24 mouse cellular contexts compared by ENCODE assay signal in genomic region chr2:33771388-33771787, GRCm38 (mm10).
DNase-seq lines count a peak whose midpoint lies in the region; ATAC-seq lines count a peak whose summit lies in the region.
"Had no signal": no experiment of that assay in that cellular context is flagged by ENCODE, and none has a peak within 500 bp of the region (broad histone marks: within the 10 kb centered on the region; RNA-seq: fewer than 3 reads in every experiment).

No protein-coding gene starts in this region.

- H3K9ac ChIP-seq in forebrain, embryonic 13.5 days = no peak overlapping the region
- no peak overlapping the region for H3K9ac ChIP-seq in forebrain, embryonic 11.5 days (ENCODE audit: low read length)
- no peak overlapping the region for H3K9ac ChIP-seq in hindbrain, embryonic 12.5 days
- H3K9ac ChIP-seq in forebrain, embryonic 16.5 days (replicated peaks; ENCODE audit: low read depth, low read length) = no peak overlapping the region
- H3K9ac ChIP-seq: embryonic facial prominence, embryonic 13.5 days; hindbrain, embryonic 14.5 days had no signal

- no peak overlapping the region for H3K4me3 ChIP-seq in forebrain, embryonic 13.5 days
- H3K4me3 ChIP-seq in forebrain, embryonic 11.5 days (ENCODE audit: low read depth, low read length) = no peak overlapping the region
- H3K4me3 ChIP-seq in hindbrain, embryonic 12.5 days = no peak overlapping the region
- no peak overlapping the region for H3K4me3 ChIP-seq in hindbrain, embryonic 10.5 days
- H3K4me3 ChIP-seq in forebrain, embryonic 16.5 days (replicated peaks; ENCODE audit: low read length) = no peak overlapping the region
- H3K4me3 ChIP-seq: embryonic facial prominence, embryonic 10.5 days; embryonic facial prominence, embryonic 13.5 days; erythroblast, embryonic 14.5 days; gastrocnemius, adult 2 months had no signal

- 44% methylated on average over 10 of the region's 10 CpGs for WGBS in forebrain, embryonic 13.5 days
- WGBS in forebrain, embryonic 11.5 days = 66% methylated on average over 10 of the region's 10 CpGs
- 70% methylated on average over 10 of the region's 10 CpGs for WGBS in hindbrain, embryonic 12.5 days
- 80% methylated on average over 10 of the region's 10 CpGs for WGBS in hindbrain, embryonic 10.5 days
- 26% methylated on average over 10 of the region's 10 CpGs for WGBS in forebrain, embryonic 16.5 days

- H3K4me1 ChIP-seq in forebrain, embryonic 13.5 days = peaks cover 41% of the 10 kb centered on the region
- H3K4me1 ChIP-seq in forebrain, embryonic 11.5 days (replicated peaks; ENCODE audit: control insufficient read depth, insufficient read depth, low read length) = no peaks in the 10 kb centered on the region
- peaks cover 50% of the 10 kb centered on the region for H3K4me1 ChIP-seq in hindbrain, embryonic 12.5 days
- peaks cover 37% of the 10 kb centered on the region for H3K4me1 ChIP-seq in hindbrain, embryonic 10.5 days (replicated peaks)
- peaks cover 26% of the 10 kb centered on the region for H3K4me1 ChIP-seq in forebrain, embryonic 16.5 days (replicated peaks; ENCODE audit: control insufficient read depth, insufficient read depth, low read length)

- peak overlapping the region; percentile 63; the same call in 1 of the 2 replicates for H3K27ac ChIP-seq in forebrain, embryonic 13.5 days
- no peak overlapping the region for H3K27ac ChIP-seq in forebrain, embryonic 11.5 days (ENCODE audit: low read depth, low read length)
- peak overlapping the region; percentile 17; the same call in 1 of the 2 replicates for H3K27ac ChIP-seq in hindbrain, embryonic 12.5 days
- no peak overlapping the region for H3K27ac ChIP-seq in hindbrain, embryonic 10.5 days
- H3K27ac ChIP-seq in forebrain, embryonic 16.5 days (ENCODE audit: low read length) = 0 out of 2 replicates have a peak overlapping the region, but pooled peaks have one; percentile 24
- H3K27ac ChIP-seq: embryonic facial prominence, embryonic 10.5 days; embryonic facial prominence, embryonic 13.5 days; gastrocnemius, adult 2 months; hindbrain, postnatal 0 days had no signal

- no peaks in the 10 kb centered on the region for H3K27me3 ChIP-seq in forebrain, embryonic 13.5 days
- no peaks in the 10 kb centered on the region for H3K27me3 ChIP-seq in forebrain, embryonic 11.5 days (ENCODE audit: control insufficient read depth, insufficient read depth, low read length)
- H3K27me3 ChIP-seq in hindbrain, embryonic 12.5 days = no peaks in the 10 kb centered on the region
- no peaks in the 10 kb centered on the region for H3K27me3 ChIP-seq in hindbrain, embryonic 10.5 days (ENCODE audit: insufficient read depth, poor library complexity, severe bottlenecking)
- no peaks in the 10 kb centered on the region for H3K27me3 ChIP-seq in forebrain, embryonic 16.5 days (replicated peaks; ENCODE audit: control insufficient read depth, insufficient read depth, low read length)
- H3K27me3 ChIP-seq: embryonic facial prominence, embryonic 13.5 days; Patski had no signal

- ATAC-seq in forebrain, embryonic 13.5 days = peak; percentile 36
- ATAC-seq in forebrain, embryonic 11.5 days (replicated peaks; ENCODE audit: low FRiP score) = no peak
- ATAC-seq in hindbrain, embryonic 12.5 days (ENCODE audit: low FRiP score) = no peak
- peak; percentile 62 for ATAC-seq in forebrain, embryonic 16.5 days
- ATAC-seq: hindbrain, postnatal 0 days; inflammation-experienced regulatory T-cells, adult 6 months; intestine, embryonic 16.5 days; Patski had no signal

- no peak overlapping the region for H3K4me2 ChIP-seq in forebrain, embryonic 13.5 days
- no peak overlapping the region for H3K4me2 ChIP-seq in forebrain, embryonic 11.5 days (ENCODE audit: low read depth, low read length, severe bottlenecking)
- no peak overlapping the region for H3K4me2 ChIP-seq in hindbrain, embryonic 12.5 days (replicated peaks)
- H3K4me2 ChIP-seq in forebrain, embryonic 16.5 days (ENCODE audit: low read length) = no peak overlapping the region
- H3K4me2 ChIP-seq: embryonic facial prominence, embryonic 13.5 days; heart, embryonic 11.5 days; hindbrain, embryonic 14.5 days had no signal

- H3K9me3 ChIP-seq in forebrain, embryonic 13.5 days (replicated peaks) = no peaks in the 10 kb centered on the region
- no peaks in the 10 kb centered on the region for H3K9me3 ChIP-seq in forebrain, embryonic 11.5 days (ENCODE audit: control insufficient read depth, low read length)
- no peaks in the 10 kb centered on the region for H3K9me3 ChIP-seq in hindbrain, embryonic 12.5 days (replicated peaks)
- no peaks in the 10 kb centered on the region for H3K9me3 ChIP-seq in hindbrain, embryonic 10.5 days
- no peaks in the 10 kb centered on the region for H3K9me3 ChIP-seq in forebrain, embryonic 16.5 days (ENCODE audit: control insufficient read depth, low read length)
- H3K9me3 ChIP-seq: embryonic facial prominence, embryonic 10.5 days; embryonic facial prominence, embryonic 13.5 days had no signal

- peaks cover 25% of the 10 kb centered on the region; the same call in 1 of the 2 replicates for H3K36me3 ChIP-seq in forebrain, embryonic 13.5 days (ENCODE audit: poor library complexity, severe bottlenecking)
- no peaks in the 10 kb centered on the region for H3K36me3 ChIP-seq in forebrain, embryonic 11.5 days (ENCODE audit: control insufficient read depth, insufficient read depth, low read length)
- H3K36me3 ChIP-seq in hindbrain, embryonic 12.5 days = 0 out of 2 replicates have a peak, but pooled peaks cover 4% of the 10 kb centered on the region
- H3K36me3 ChIP-seq in hindbrain, embryonic 10.5 days = peaks cover 43% of the 10 kb centered on the region
- H3K36me3 ChIP-seq in forebrain, embryonic 16.5 days (ENCODE audit: control insufficient read depth, insufficient read depth) = peaks cover 4% of the 10 kb centered on the region; the same call in 1 of the 2 replicates

- no peak for DNase-seq in forebrain, embryonic 11.5 days (ENCODE audit: low spot score)
- no peak for DNase-seq in hindbrain, embryonic 10.5 days (ENCODE audit: low spot score)
- DNase-seq in adrenal gland, postnatal 14 days = no peak
- DNase-seq: adrenal gland, postnatal 10 days; cerebellum, adult 11-12 months; cerebellum, adult 8-10 months; cerebellum, postnatal 10 days; cerebellum, postnatal 36 days; embryo, embryonic 11 days; gastrocnemius, adult 2 months; gastrocnemius, postnatal 14 days; heart, adult 11 months had no signal

Comparison
In these comparisons a context has a peak if more than half of its experiments do, and no peak if none do; other contexts are left out.
1. ATAC-seq: peak in forebrain, embryonic 13.5 days (single experiment) and forebrain, embryonic 16.5 days (single experiment); none in forebrain, embryonic 11.5 days (single experiment) and hindbrain, embryonic 12.5 days (single experiment).
2. H3K27ac ChIP-seq: peak in forebrain, embryonic 13.5 days (single experiment), hindbrain, embryonic 12.5 days (single experiment) and forebrain, embryonic 16.5 days (single experiment); none in forebrain, embryonic 11.5 days (single experiment) and hindbrain, embryonic 10.5 days (single experiment).